ENCODE assay signal across 17 mouse cellular contexts in genomic region chr4:21307476-21308011, GRCm38 (mm10).
DNase-seq lines count a peak whose midpoint lies in the region; ATAC-seq and TF ChIP-seq lines count a peak whose summit lies in the region.
"Had no signal": no experiment of that assay in that cellular context is flagged by ENCODE, and none has a peak within 500 bp of the region (broad histone marks: within the 10 kb centered on the region; RNA-seq: fewer than 3 reads in every experiment).

No protein-coding gene starts in this region.

- no peaks in the 10 kb centered on the region for H3K4me1 ChIP-seq in forebrain, embryonic 14.5 days (ENCODE audit: control insufficient read depth, insufficient read depth, low read length)
- no peaks in the 10 kb centered on the region for H3K4me1 ChIP-seq in forebrain, embryonic 11.5 days (replicated peaks; ENCODE audit: control insufficient read depth, insufficient read depth, low read length)
- no peaks in the 10 kb centered on the region for H3K4me1 ChIP-seq in hindbrain, postnatal 0 days (ENCODE audit: insufficient read depth, low read length)
- no peaks in the 10 kb centered on the region for H3K4me1 ChIP-seq in hindbrain, embryonic 14.5 days (replicated peaks; ENCODE audit: control insufficient read depth, insufficient read depth, low read length)
- H3K4me1 ChIP-seq in forebrain, embryonic 16.5 days (replicated peaks; ENCODE audit: control insufficient read depth, insufficient read depth, low read length), result 0 out of 2 replicates have a peak, but pooled peaks cover 2% of the 10 kb centered on the region
- H3K4me1 ChIP-seq: embryonic facial prominence, embryonic 10.5 days; embryonic facial prominence, embryonic 12.5 days had no signal

- DNase-seq in forebrain, embryonic 14.5 days (ENCODE audit: low spot score), result peak; percentile 58
- DNase-seq in forebrain, embryonic 11.5 days (ENCODE audit: low spot score), result no peak
- DNase-seq in hindbrain, postnatal 0 days (ENCODE audit: low spot score), result peak; percentile 1
- DNase-seq in hindbrain, embryonic 14.5 days (ENCODE audit: low spot score), result no peak
- no peak for DNase-seq in ovary, adult 18-20 months (ENCODE audit: low spot score)
- no peak for DNase-seq in gastrocnemius, postnatal 4 days (ENCODE audit: low spot score in 2 of 2)
- DNase-seq: adrenal gland, adult 2 months; adrenal gland, postnatal 10 days; adrenal gland, postnatal 25 days; cerebellum, adult 11-12 months; cerebellum, adult 2 months; cerebellum, adult 9-10 months; cerebellum, postnatal 10 days; cerebellum, postnatal 25 days had no signal

- WGBS in forebrain, embryonic 14.5 days, result 34% methylated on average over 3 of the region's 3 CpGs
- WGBS in forebrain, embryonic 11.5 days, result 76% methylated on average over 3 of the region's 3 CpGs
- 70% methylated on average over 3 of the region's 3 CpGs for WGBS in hindbrain, postnatal 0 days
- WGBS in hindbrain, embryonic 14.5 days, result 91% methylated on average over 3 of the region's 3 CpGs
- WGBS in forebrain, embryonic 16.5 days, result 28% methylated on average over 3 of the region's 3 CpGs

- H3K9me3 ChIP-seq in forebrain, embryonic 14.5 days (replicated peaks; ENCODE audit: control insufficient read depth, low read length), result no peaks in the 10 kb centered on the region
- no peaks in the 10 kb centered on the region for H3K9me3 ChIP-seq in forebrain, embryonic 11.5 days (ENCODE audit: control insufficient read depth, low read length)
- H3K9me3 ChIP-seq in hindbrain, postnatal 0 days (ENCODE audit: low read length), result no peaks in the 10 kb centered on the region
- no peaks in the 10 kb centered on the region for H3K9me3 ChIP-seq in hindbrain, embryonic 14.5 days (ENCODE audit: control insufficient read depth, low read length)
- no peaks in the 10 kb centered on the region for H3K9me3 ChIP-seq in forebrain, embryonic 16.5 days (ENCODE audit: control insufficient read depth, low read length)
- H3K9me3 ChIP-seq: embryonic facial prominence, embryonic 10.5 days; embryonic facial prominence, embryonic 12.5 days had no signal

- no peak for TF ChIP-seq CTCF in hindbrain, postnatal 0 days (IDR thresholded peaks at IDR 0.05; ENCODE audit: low read depth)

- H3K36me3 ChIP-seq in forebrain, embryonic 14.5 days (ENCODE audit: control insufficient read depth, insufficient read depth, low read length), result no peaks in the 10 kb centered on the region
- H3K36me3 ChIP-seq in forebrain, embryonic 11.5 days (ENCODE audit: control insufficient read depth, insufficient read depth, low read length), result no peaks in the 10 kb centered on the region
- H3K36me3 ChIP-seq in hindbrain, postnatal 0 days (ENCODE audit: insufficient read depth, low read length), result no peaks in the 10 kb centered on the region
- no peaks in the 10 kb centered on the region for H3K36me3 ChIP-seq in hindbrain, embryonic 14.5 days (replicated peaks; ENCODE audit: control insufficient read depth, insufficient read depth)
- no peaks in the 10 kb centered on the region for H3K36me3 ChIP-seq in forebrain, embryonic 16.5 days (ENCODE audit: control insufficient read depth, insufficient read depth)
- H3K36me3 ChIP-seq: embryonic facial prominence, embryonic 10.5 days; embryonic facial prominence, embryonic 12.5 days had no signal

- H3K4me3 ChIP-seq in forebrain, embryonic 14.5 days (ENCODE audit: low read depth, low read length), result no peak overlapping the region
- no peak overlapping the region for H3K4me3 ChIP-seq in forebrain, embryonic 11.5 days (ENCODE audit: low read depth, low read length)
- no peak overlapping the region for H3K4me3 ChIP-seq in hindbrain, postnatal 0 days (ENCODE audit: low read length)
- no peak overlapping the region for H3K4me3 ChIP-seq in hindbrain, embryonic 14.5 days (replicated peaks; ENCODE audit: low read length)
- H3K4me3 ChIP-seq in forebrain, embryonic 16.5 days (replicated peaks; ENCODE audit: low read length), result no peak overlapping the region
- H3K4me3 ChIP-seq: embryonic facial prominence, embryonic 10.5 days; embryonic facial prominence, embryonic 12.5 days had no signal

- H3K4me2 ChIP-seq in forebrain, embryonic 14.5 days (ENCODE audit: low read length), result no peak overlapping the region
- no peak overlapping the region for H3K4me2 ChIP-seq in forebrain, embryonic 11.5 days (ENCODE audit: low read depth, low read length, severe bottlenecking)
- no peak overlapping the region for H3K4me2 ChIP-seq in hindbrain, postnatal 0 days (ENCODE audit: low read depth, low read length)
- no peak overlapping the region for H3K4me2 ChIP-seq in hindbrain, embryonic 14.5 days (replicated peaks)
- H3K4me2 ChIP-seq in forebrain, embryonic 16.5 days (ENCODE audit: low read length), result no peak overlapping the region
- H3K4me2 ChIP-seq: embryonic facial prominence, embryonic 12.5 days had no signal

- no peak overlapping the region for H3K9ac ChIP-seq in forebrain, embryonic 14.5 days (ENCODE audit: low read length)
- no peak overlapping the region for H3K9ac ChIP-seq in forebrain, embryonic 11.5 days (ENCODE audit: low read length)
- H3K9ac ChIP-seq in hindbrain, postnatal 0 days (replicated peaks; ENCODE audit: low read length), result no peak overlapping the region
- H3K9ac ChIP-seq in hindbrain, embryonic 14.5 days, result no peak overlapping the region
- no peak overlapping the region for H3K9ac ChIP-seq in forebrain, embryonic 16.5 days (replicated peaks; ENCODE audit: low read depth, low read length)
- H3K9ac ChIP-seq: embryonic facial prominence, embryonic 12.5 days had no signal

- no peak overlapping the region for H3K27ac ChIP-seq in forebrain, embryonic 14.5 days (ENCODE audit: low read depth, low read length)
- H3K27ac ChIP-seq in forebrain, embryonic 11.5 days (ENCODE audit: low read depth, low read length), result no peak overlapping the region
- no peak overlapping the region for H3K27ac ChIP-seq in hindbrain, postnatal 0 days
- no peak overlapping the region for H3K27ac ChIP-seq in hindbrain, embryonic 14.5 days
- no peak overlapping the region for H3K27ac ChIP-seq in forebrain, embryonic 16.5 days (ENCODE audit: low read length)
- H3K27ac ChIP-seq: embryonic facial prominence, embryonic 10.5 days; embryonic facial prominence, embryonic 12.5 days had no signal

- H3K27me3 ChIP-seq in forebrain, embryonic 14.5 days (replicated peaks; ENCODE audit: control insufficient read depth, insufficient read depth, low read length), result no peaks in the 10 kb centered on the region
- H3K27me3 ChIP-seq in forebrain, embryonic 11.5 days (ENCODE audit: control insufficient read depth, insufficient read depth, low read length), result no peaks in the 10 kb centered on the region
- no peaks in the 10 kb centered on the region for H3K27me3 ChIP-seq in hindbrain, postnatal 0 days (ENCODE audit: insufficient read depth, low read length)
- H3K27me3 ChIP-seq in hindbrain, embryonic 14.5 days (ENCODE audit: control insufficient read depth, insufficient read depth, low read length), result no peaks in the 10 kb centered on the region
- no peaks in the 10 kb centered on the region for H3K27me3 ChIP-seq in forebrain, embryonic 16.5 days (replicated peaks; ENCODE audit: control insufficient read depth, insufficient read depth, low read length)
- H3K27me3 ChIP-seq: embryonic facial prominence, embryonic 12.5 days had no signal

- peak; percentile 52; the same call in 1 of the 2 replicates for ATAC-seq in forebrain, embryonic 14.5 days
- no peak for ATAC-seq in forebrain, embryonic 11.5 days (replicated peaks; ENCODE audit: low FRiP score)
- ATAC-seq in hindbrain, postnatal 0 days, result no peak
- ATAC-seq in hindbrain, embryonic 14.5 days (ENCODE audit: low FRiP score), result no peak
- peak; percentile 50; the same call in 1 of the 2 replicates for ATAC-seq in forebrain, embryonic 16.5 days

Comparison
In these comparisons a context has a peak if more than half of its experiments do, and no peak if none do; other contexts are left out.
1. ATAC-seq: peak in forebrain, embryonic 14.5 days (single experiment) and forebrain, embryonic 16.5 days (single experiment); none in forebrain, embryonic 11.5 days (single experiment), hindbrain, postnatal 0 days (single experiment) and hindbrain, embryonic 14.5 days (single experiment).
2. DNase-seq: peak in forebrain, embryonic 14.5 days (single experiment) and hindbrain, postnatal 0 days (single experiment); none in forebrain, embryonic 11.5 days (single experiment), hindbrain, embryonic 14.5 days (single experiment), ovary, adult 18-20 months (single experiment) and gastrocnemius, postnatal 4 days (0 of 2).